Mouse (Mus musculus) kidney, embryonic 16.5 days (tissue): ENCODE results near the gene Gorab. TPM values are rescaled to one million over a fixed set of nuclear protein-coding genes. Genes with fewer than 3 reads are reported as not detected.

Experiments used
- ATAC-seq: fragments of 200-750 bp; cut with Nextera tagmentation; 2 replicates; pipeline ENCODE4 v1.8.0; 2017; ENCODE audit warnings: moderate TSS enrichment; ENCODE audit not compliant: low FRiP score, low TSS enrichment
- H3K27ac ChIP-seq: fragments of 300-500 bp; sonication (generic); 2 replicates; pipeline ENCODE4 v1.5.1; 2014; ENCODE audit warnings: low read length
- H3K27me3 ChIP-seq: fragments of 300-500 bp; sonication (generic); 2 replicates; pipeline ENCODE4 v1.6.1; 2014; ENCODE audit warnings: low read length, control low read depth, mixed read lengths; ENCODE audit not compliant: insufficient read depth
- H3K36me3 ChIP-seq: fragments of 300-500 bp; sonication (generic); 2 replicates; pipeline ENCODE4 v1.6.1; 2014; ENCODE audit warnings: low read length, control low read depth, mixed read lengths; ENCODE audit not compliant: insufficient read depth
- H3K4me1 ChIP-seq: fragments of 300-500 bp; sonication (generic); 2 replicates; pipeline ENCODE4 v1.6.1; 2014; ENCODE audit warnings: low read length, control low read depth, mixed read lengths; ENCODE audit not compliant: insufficient read depth
- H3K4me2 ChIP-seq: fragments of 300-500 bp; sonication (generic); replicated peaks from 2 replicates; pipeline ENCODE4 v1.6.1; 2014; ENCODE audit warnings: low read depth, low read length
- H3K4me3 ChIP-seq: fragments of 300-500 bp; sonication (generic); 2 replicates; pipeline ENCODE4 v1.5.1; 2014; ENCODE audit warnings: mild to moderate bottlenecking, low read length
- H3K9ac ChIP-seq: fragments of 300-500 bp; sonication (generic); replicated peaks from 2 replicates; pipeline ENCODE4 v1.6.1; 2014; ENCODE audit warnings: low read length
- H3K9me3 ChIP-seq: fragments of 300-500 bp; sonication (generic); 2 replicates; pipeline ENCODE4 v1.6.1; 2016; ENCODE audit warnings: low read length, control low read depth
- WGBS: fragments of 180-500 bp; shearing (Covaris S2); extraction: QIAGEN DNeasy Blood & Tissue Kit; methylation state at CpG from one replicate; pipeline ENCODE4 v1.1.7; 2014; 5-methylcytosine and 5-hydroxymethylcytosine counted together
- polyA plus RNA-seq: library from polyadenylated mRNA; unstranded; fragments of >200 nt; fragmentation: Nextera tagmentation; extraction: Ambion mirVana; gene quantifications from 2 replicates; pipeline ENCODE4 v1.2.1, GENCODE M21; 2015

The Gorab gene
- polyA plus RNA-seq, 1 experiment from 2014 or later, result 21.9 TPM

GRCm38 (mm10) chr1:163337821-163338220 lies 65.6 kb downstream of the Gorab start:
- H3K9me3 ChIP-seq, result no peaks in the 10 kb centered on the region
- H3K4me1 ChIP-seq, result no peaks in the 10 kb centered on the region
- 70% methylated on average over 2 of the region's 2 CpGs for WGBS
- no peaks in the 10 kb centered on the region for H3K36me3 ChIP-seq
- no peaks in the 10 kb centered on the region for H3K27me3 ChIP-seq
- no peak overlapping the region for H3K4me3 ChIP-seq
- H3K4me2 ChIP-seq, result no peak overlapping the region
- no peak overlapping the region for H3K27ac ChIP-seq
- no peak overlapping the region for H3K9ac ChIP-seq
- ATAC-seq, result no peak

Other genes starting within 250 kb of the Gorab start
- 6.8 and 7.0 TPM in 2 replicates for gene Prrx1, start 90.0 kb downstream of the Gorab start, polyA plus RNA-seq